Mouse (Mus musculus) forebrain, embryonic 12.5 days (tissue): ENCODE data around the gene Hist2h2bb. TPM values are rescaled to one million over a fixed set of nuclear protein-coding genes. Genes with fewer than 3 reads are reported as not detected.
"Not testable (repeated sequence)": the region's sequence is repeated elsewhere in the genome, so short reads cannot be mapped to it uniquely, and the experiment has no call there.

ENCODE experiments used
- ATAC-seq: fragments of 200-750 bp; cut with Nextera tagmentation; 2 replicates; pipeline ENCODE4 v1.8.0; 2017; ENCODE audit warnings: moderate TSS enrichment; ENCODE audit not compliant: low FRiP score
- H3K27ac ChIP-seq: fragments of 300-500 bp; sonication (generic); 2 replicates; pipeline ENCODE4 v1.5.1; 2016; ENCODE audit warnings: mild to moderate bottlenecking
- H3K27me3 ChIP-seq: fragments of 300-500 bp; sonication (generic); 2 replicates; pipeline ENCODE4 v1.6.1; 2016; ENCODE audit warnings: mild to moderate bottlenecking
- H3K36me3 ChIP-seq: fragments of 300-500 bp; sonication (generic); replicated peaks from 2 replicates; pipeline ENCODE4 v1.6.1; 2016; ENCODE audit warnings: mild to moderate bottlenecking
- H3K4me1 ChIP-seq: fragments of 300-500 bp; sonication (generic); 2 replicates; pipeline ENCODE4 v1.6.1; 2016
- H3K4me2 ChIP-seq: fragments of 300-500 bp; sonication (generic); 2 replicates; pipeline ENCODE4 v1.6.1; 2016; ENCODE audit warnings: mild to moderate bottlenecking, moderate library complexity
- H3K4me3 ChIP-seq: fragments of 300-500 bp; sonication (generic); replicated peaks from 2 replicates; pipeline ENCODE4 v1.5.1; 2016; ENCODE audit warnings: mild to moderate bottlenecking
- H3K9ac ChIP-seq: fragments of 300-500 bp; sonication (generic); 2 replicates; pipeline ENCODE4 v1.6.1; 2016; ENCODE audit warnings: mild to moderate bottlenecking
- H3K9me3 ChIP-seq: fragments of 300-500 bp; sonication (generic); 2 replicates; pipeline ENCODE4 v1.6.1; 2016
- WGBS: fragments of 180-500 bp; shearing (Covaris S2); methylation state at CpG from one replicate; pipeline ENCODE4 v1.1.7; 2016; 5-methylcytosine and 5-hydroxymethylcytosine counted together
- polyA plus RNA-seq: library from polyadenylated mRNA; unstranded; fragments of >200 nt; fragmentation: Nextera tagmentation; extraction: Ambion mirVana; gene quantifications from 2 replicates; pipeline ENCODE4 v1.2.1, GENCODE M21; 2016

The Hist2h2bb gene
- polyA plus RNA-seq = 22.9 and 28.6 TPM in 2 replicates

DNA sequence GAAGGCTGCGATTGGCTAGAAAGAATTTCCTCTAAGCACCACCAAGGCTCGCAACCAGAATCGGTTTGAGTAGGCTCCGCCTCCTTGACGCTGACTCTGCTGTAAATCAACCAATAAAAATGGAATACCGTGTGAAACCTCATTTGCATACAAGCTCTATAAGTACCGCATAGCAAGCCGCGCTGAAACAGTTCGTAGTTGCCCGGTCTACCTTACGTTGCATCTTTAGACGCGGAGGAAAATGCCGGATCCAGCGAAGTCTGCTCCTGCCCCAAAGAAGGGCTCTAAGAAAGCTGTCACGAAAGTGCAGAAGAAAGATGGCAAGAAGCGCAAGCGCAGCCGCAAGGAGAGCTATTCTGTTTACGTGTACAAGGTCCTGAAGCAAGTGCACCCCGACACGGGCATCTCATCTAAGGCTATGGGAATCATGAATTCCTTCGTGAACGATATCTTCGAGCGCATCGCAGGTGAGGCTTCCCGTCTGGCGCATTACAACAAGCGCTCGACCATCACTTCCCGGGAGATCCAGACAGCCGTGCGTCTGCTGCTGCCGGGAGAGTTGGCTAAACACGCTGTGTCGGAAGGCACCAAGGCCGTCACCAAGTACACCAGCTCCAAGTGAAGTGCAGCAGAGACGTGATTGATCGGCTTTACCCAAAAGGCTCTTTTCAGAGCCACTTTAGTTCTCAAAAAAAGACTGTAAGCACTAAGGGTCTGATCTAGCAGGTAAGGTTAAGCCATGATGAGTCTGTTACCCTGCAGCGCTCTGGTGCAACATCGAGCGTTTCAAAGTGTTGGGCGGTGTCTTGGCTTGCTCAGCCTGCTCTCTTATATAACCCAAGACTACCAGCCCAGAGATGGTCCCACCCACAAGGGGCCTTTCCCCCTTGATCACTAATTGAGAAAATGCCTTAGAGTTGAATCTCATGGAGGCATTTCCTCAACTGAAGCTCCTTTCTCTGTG is at the start of gene Hist2h2bb:
Gene Hist2h2bb (plus strand): TSS at position 242 of the 964 bp plus-strand sequence.
- Histone ChIP-seq H3K4me3 (peak within 1 kb of the TSS; percentile 57), H3K4me1 (peaks cover 11% of the 10 kb centered on the region), H3K36me3 (no peaks in the 10 kb centered on the region), H3K27me3 (no peaks in the 10 kb centered on the region), H3K9ac (peak within 1 kb of the TSS; percentile 82), H3K4me2 (peak within 1 kb of the TSS; percentile 78), H3K9me3 (no peaks in the 10 kb centered on the region), H3K27ac (peak within 1 kb of the TSS; percentile 98)
- WGBS = under 1% methylated on average over 45 of the region's 45 CpGs
- peak; percentile 96 for ATAC-seq

DNA sequence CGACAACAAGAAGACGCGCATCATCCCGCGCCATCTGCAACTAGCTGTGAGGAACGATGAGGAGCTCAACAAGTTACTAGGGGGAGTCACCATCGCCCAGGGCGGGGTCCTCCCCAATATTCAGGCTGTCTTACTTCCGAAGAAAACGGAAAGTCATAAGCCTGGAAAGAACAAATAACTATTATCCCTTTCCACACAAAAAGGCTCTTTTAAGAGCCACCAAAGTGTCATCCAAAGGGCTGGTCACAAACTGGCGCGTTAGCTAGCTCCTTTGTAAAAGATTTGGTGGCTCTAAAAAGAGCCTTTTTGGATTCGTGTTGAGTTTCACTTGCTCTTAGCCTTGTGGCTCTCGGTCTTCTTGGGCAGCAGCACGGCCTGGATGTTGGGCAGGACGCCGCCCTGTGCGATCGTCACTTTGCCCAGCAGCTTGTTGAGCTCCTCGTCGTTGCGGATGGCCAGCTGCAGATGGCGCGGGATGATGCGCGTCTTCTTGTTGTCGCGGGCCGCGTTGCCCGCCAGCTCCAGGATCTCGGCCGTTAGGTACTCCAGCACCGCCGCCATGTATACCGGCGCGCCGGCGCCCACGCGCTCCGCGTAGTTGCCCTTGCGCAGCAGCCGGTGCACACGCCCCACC is 49.3 kb upstream of the Hist2h2bb start:
- not testable (repeated sequence) for H3K27me3 ChIP-seq, H3K9me3 ChIP-seq, H3K36me3 ChIP-seq
- Histone ChIP-seq H3K4me2 (peak overlapping the region; percentile 72), H3K4me3 (peak overlapping the region; percentile 62), H3K27ac (peak overlapping the region; percentile 99), H3K9ac (peak overlapping the region; percentile 87), H3K4me1 (peaks cover 42% of the 10 kb centered on the region)
- under 1% methylated on average over 39 of the region's 47 CpGs for WGBS
- peak; percentile 28; the same call in 1 of the 2 replicates for ATAC-seq

DNA sequence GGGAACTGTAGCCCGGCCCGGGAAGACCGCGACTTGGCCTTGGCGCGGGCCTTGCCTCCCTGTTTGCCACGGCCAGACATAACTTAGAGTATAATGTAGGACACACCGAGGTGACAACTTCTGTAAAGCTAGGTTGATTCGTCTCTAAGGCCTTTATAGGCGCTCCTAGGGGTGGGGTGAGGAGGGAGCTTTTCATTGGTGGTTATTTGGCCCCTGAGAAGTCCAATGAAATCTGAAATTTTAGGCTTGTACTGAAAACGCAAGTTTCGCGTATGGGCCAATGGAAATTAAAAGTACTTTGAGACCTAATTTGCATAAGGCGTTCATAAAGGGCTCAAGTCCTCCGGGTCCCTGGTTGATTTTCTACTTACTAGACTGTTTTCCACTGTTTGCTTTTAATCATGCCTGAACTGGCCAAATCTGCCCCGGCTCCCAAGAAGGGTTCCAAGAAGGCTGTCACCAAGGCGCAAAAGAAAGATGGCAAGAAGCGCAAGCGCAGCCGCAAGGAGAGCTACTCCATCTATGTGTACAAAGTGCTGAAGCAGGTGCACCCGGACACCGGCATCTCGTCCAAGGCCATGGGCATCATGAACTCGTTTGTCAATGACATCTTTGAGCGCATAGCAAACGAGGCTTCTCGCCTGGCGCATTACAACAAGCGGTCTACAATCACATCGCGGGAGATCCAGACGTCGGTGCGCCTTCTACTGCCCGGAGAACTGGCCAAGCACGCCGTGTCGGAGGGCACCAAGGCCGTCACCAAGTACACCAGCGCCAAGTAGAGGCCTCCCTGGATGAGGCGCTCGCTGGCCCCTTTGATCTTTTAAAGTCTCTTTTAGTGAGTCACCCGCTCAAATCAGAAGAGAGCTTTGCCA is 48.5 kb upstream of the Hist2h2bb start, which contains the start of the genes Hist2h2ac and Hist2h2be:
Gene Hist2h2ac (minus strand): TSS at position 116 of the 875 bp plus-strand sequence.
Gene Hist2h2be (plus strand): TSS at position 355 of the 875 bp plus-strand sequence.
- peak within 1 kb of the TSS; percentile 62 for H3K4me3 ChIP-seq
- under 1% methylated on average over 43 of the region's 43 CpGs for WGBS
- peak within 1 kb of the TSS; percentile 99 for H3K27ac ChIP-seq
- H3K4me1 ChIP-seq = peaks cover 50% of the 10 kb centered on the region
- no peaks in the 10 kb centered on the region for H3K9me3 ChIP-seq
- no peaks in the 10 kb centered on the region for H3K27me3 ChIP-seq
- peak within 1 kb of the TSS; percentile 72 for H3K4me2 ChIP-seq
- ATAC-seq = peak; percentile 87
- no peaks in the 10 kb centered on the region for H3K36me3 ChIP-seq
- H3K9ac ChIP-seq = peak within 1 kb of the TSS; percentile 87

DNA sequence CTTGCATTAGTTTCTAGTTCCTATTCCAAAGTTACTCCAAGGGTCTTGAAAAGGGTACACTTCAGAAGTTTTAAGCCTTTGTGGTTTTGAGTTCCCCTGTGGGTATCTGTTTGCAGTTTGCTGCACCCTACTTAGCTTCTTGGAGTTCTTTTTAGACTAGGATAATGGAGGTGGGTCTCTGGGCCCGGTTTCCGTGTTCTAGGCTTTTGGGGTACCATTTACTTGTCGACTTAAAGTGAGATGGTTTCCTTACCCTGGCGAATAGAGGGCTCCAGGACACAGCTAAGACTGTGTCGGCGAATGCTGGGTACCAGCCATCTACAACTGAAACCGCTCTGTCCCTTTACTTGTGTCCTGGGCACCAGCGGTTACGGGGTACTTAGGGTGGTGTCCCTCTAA is 47.9 kb upstream of the Hist2h2bb start:
- H3K4me1 ChIP-seq = peaks cover 55% of the 10 kb centered on the region
- ATAC-seq = no peak
- peak overlapping the region; percentile 87 for H3K9ac ChIP-seq
- peak overlapping the region; percentile 99 for H3K27ac ChIP-seq
- no peaks in the 10 kb centered on the region for H3K9me3 ChIP-seq
- no peaks in the 10 kb centered on the region for H3K36me3 ChIP-seq
- H3K4me3 ChIP-seq = peak overlapping the region; percentile 62
- no peaks in the 10 kb centered on the region for H3K27me3 ChIP-seq
- H3K4me2 ChIP-seq = peak overlapping the region; percentile 72
- 13% methylated on average over 9 of the region's 9 CpGs for WGBS

DNA sequence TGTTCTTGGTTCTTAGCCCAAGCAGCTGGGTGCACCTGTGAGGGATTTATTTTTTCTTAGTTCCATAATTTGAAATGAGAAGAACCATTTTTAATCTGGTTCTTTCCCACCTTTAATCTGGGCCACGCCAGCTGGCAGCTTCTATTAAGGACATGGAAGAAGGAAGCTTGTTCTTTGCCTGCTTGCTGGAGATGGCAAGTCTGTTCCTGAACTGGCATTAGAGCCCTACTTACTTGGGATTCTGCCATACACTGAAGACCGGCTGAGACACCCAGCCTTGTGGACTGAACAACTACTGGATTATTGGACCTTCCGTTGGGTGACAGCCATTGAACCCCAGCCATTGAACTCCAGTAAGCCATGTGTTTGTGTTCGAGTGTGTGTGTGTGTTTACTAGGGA is 46.8 kb upstream of the Hist2h2bb start:
- Histone ChIP-seq H3K27me3 (no peaks in the 10 kb centered on the region), H3K9ac (0 out of 2 replicates have a peak overlapping the region, but pooled peaks have one; percentile 87), H3K27ac (no peak overlapping the region), H3K4me1 (peaks cover 55% of the 10 kb centered on the region), H3K9me3 (no peaks in the 10 kb centered on the region), H3K4me3 (no peak overlapping the region), H3K4me2 (peak overlapping the region; percentile 72), H3K36me3 (no peaks in the 10 kb centered on the region)
- WGBS = 87% methylated on average over 4 of the region's 4 CpGs
- no peak for ATAC-seq

DNA sequence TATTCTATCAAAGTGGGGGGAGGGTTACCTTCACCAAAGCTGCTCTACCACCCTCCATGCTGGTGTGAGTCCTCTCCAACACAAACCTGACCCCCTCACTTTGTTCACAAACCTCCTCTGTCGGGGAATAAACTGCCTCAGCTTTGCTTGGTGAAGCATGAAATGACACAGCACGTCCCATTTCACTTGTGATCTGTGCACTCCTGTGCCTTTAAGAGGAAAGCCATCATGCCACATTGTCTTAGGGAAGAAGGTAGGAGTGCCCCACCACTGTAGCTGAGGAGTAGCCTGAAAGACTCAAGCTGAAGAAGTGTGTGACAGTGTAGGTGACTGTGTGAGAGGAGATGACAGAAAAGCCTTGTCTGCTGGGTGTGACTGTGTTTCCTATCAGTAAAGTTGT is 44.1 kb upstream of the Hist2h2bb start:
- Histone ChIP-seq H3K27me3 (no peaks in the 10 kb centered on the region), H3K36me3 (no peaks in the 10 kb centered on the region), H3K27ac (no peak overlapping the region), H3K4me1 (peaks cover 47% of the 10 kb centered on the region), H3K4me3 (no peak overlapping the region), H3K9me3 (no peaks in the 10 kb centered on the region), H3K9ac (peak overlapping the region; percentile 25; the same call in 1 of the 2 replicates), H3K4me2 (0 out of 2 replicates have a peak overlapping the region, but pooled peaks have one; percentile 13)
- no peak for ATAC-seq
- WGBS = 20% methylated on average over 2 of the region's 2 CpGs

DNA sequence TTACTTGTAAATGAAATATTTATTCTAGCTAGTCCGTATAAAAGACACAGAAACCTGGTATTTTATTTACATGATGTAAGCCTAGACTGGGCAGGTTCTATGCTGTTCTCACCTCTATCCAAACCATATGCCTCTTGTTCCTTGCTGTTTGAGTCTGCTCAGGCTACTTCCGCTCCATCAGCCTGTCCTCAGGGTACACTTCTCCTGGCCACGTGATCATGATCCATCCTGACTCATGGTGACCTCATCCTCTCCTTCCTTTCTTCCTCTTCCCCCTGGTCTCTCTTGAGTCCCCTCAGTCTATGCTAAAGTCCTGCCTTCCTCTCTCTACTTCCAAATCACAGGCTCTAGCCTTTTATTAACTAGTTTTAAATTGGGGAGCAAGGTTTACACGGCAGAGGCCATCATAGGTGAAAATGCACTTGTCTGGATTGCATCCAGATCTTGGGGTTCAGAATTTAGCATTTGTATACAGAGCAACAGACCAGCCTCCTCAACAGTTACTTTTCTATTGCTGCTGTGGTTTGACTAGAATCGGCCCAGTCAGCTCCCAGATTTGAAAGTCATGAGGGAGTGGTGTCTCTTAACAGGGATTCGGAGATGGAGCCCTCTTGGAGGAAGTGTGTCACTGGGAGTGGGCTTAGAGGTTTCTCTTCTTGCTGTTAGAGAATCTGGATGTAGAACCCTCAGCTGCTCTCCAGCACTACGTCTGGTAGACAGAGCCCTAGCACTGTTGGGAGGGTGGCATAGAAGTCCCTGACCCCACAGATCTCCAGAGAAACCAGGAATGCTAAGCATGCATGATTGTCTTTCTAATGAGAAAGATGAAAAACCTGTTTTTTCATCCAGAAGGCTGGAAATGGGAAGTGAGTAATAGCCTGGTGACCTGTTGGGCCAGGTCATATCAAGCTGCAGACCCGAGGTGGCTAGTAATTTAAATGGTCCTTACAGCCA is 42.6 kb upstream of the Hist2h2bb start:
- Histone ChIP-seq H3K9me3 (no peaks in the 10 kb centered on the region), H3K27ac (no peak overlapping the region)

DNA sequence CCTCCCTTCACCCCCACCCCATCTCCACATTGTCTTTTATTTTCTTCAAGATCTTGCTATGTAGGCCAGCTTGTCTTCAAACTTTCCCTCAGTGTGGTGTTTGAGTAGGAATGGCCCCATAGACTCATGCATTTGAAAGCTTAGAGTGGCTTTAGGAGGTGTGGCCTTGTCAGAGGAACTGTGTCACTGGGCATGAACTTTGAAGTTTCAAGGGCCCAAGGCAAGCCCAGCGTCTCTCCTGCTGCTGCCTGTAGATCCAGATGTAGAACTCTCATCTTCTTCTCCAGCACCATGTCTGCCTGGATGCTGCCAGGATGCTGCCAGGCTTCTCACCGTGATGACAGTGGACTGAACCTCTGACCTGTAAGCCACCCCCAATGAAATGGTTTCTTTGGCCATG is 40.7 kb upstream of the Hist2h2bb start:
- Histone ChIP-seq H3K9ac (no peak overlapping the region), H3K9me3 (no peaks in the 10 kb centered on the region), H3K36me3 (no peaks in the 10 kb centered on the region), H3K4me2 (no peak overlapping the region), H3K4me1 (peaks cover 22% of the 10 kb centered on the region), H3K27me3 (no peaks in the 10 kb centered on the region), H3K27ac (no peak overlapping the region), H3K4me3 (no peak overlapping the region)
- WGBS = 83% methylated on average over 2 of the region's 2 CpGs
- no peak for ATAC-seq

More for the DNA sequence above, 42.6 kb upstream of the Hist2h2bb start:
- H3K27me3 ChIP-seq = no peaks in the 10 kb centered on the region
- H3K9ac ChIP-seq = no peak overlapping the region
- no peaks in the 10 kb centered on the region for H3K36me3 ChIP-seq
- ATAC-seq = no peak
- H3K4me2 ChIP-seq = no peak overlapping the region
- peaks cover 36% of the 10 kb centered on the region for H3K4me1 ChIP-seq
- H3K4me3 ChIP-seq = no peak overlapping the region
- whole genome bisulfite sequencing = 74% methylated on average over 8 of the region's 8 CpGs

DNA sequence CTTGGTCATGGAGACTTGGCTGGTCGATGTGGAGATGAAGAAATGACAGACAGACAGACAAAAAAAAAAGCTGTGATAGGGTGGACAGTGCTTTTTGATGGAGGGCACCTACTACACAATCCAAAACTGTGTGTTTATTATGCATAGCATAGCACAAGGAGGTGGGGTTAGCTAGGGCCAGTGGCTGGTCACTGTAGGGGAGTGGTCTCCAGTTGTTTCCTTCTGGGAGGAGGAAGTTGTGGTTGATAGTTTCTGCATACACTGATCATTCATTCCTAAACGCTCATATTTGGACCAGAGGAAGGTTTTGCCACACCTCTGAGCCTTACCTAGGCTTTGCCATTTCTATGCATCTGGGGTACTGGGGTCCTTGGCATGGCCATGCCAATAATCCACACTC is 39.1 kb upstream of the Hist2h2bb start:
- no peaks in the 10 kb centered on the region for H3K36me3 ChIP-seq

DNA sequence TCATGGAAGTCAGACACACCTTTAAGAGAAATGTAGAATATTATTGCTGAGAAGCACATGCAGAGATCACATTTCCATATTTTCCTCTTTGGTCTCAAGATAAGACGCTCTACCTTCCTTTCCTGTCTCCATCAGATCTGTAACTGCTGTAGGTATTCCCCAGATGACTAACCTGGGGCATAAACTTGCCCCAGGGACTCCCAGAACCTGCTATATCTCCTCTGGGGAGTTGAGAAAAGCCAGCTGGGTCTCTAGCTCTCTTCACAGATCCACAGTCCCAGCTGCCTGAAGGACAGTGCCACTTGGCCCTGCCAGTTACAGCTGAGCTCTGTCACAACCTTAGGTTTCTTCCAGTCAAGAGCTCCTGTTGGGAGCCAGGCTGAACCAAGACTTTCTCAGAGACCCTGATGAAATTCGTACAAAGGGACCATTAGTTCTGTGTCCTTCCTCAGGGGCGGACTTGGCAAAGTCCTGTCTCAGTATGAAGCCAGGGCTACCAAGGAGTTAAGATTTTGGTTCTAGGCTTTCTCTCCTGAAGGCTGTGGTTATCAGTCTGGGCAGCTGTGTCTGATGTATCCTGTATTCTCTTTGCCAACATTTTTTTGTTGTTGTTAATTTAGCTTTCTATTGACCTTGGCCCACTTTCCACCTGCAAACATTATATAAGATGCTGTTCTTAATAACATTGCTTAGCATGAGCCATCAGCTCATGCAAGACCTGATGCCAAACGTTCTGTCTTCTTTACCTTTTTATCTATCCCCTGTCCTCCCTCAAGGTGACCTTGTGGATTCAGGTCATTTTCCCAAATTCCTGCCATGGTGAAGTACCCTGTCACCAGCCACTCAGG is 38.4 kb upstream of the Hist2h2bb start:
- H3K4me2 ChIP-seq = no peak overlapping the region
- H3K9me3 ChIP-seq = no peaks in the 10 kb centered on the region
- no peak overlapping the region for H3K27ac ChIP-seq
- H3K9ac ChIP-seq = no peak overlapping the region
- WGBS = 81% methylated on average over 4 of the region's 4 CpGs
- no peaks in the 10 kb centered on the region for H3K36me3 ChIP-seq
- H3K4me1 ChIP-seq = 0 out of 2 replicates have a peak, but pooled peaks cover 4% of the 10 kb centered on the region
- no peak overlapping the region for H3K4me3 ChIP-seq
- ATAC-seq = no peak
- no peaks in the 10 kb centered on the region for H3K27me3 ChIP-seq

More for the DNA sequence above, 39.1 kb upstream of the Hist2h2bb start:
- ATAC-seq = no peak
- Histone ChIP-seq H3K9ac (no peak overlapping the region), H3K27ac (no peak overlapping the region), H3K4me3 (no peak overlapping the region), H3K9me3 (no peaks in the 10 kb centered on the region), H3K4me2 (no peak overlapping the region), H3K27me3 (no peaks in the 10 kb centered on the region), H3K4me1 (peaks cover 11% of the 10 kb centered on the region)
- 76% methylated on average over 2 of the region's 2 CpGs for WGBS
